Mouse (Mus musculus) splenic B cell, adult 2 months (primary cell): ENCODE results near the gene Cmtm2b.

ENCODE experiments used
- DNase-seq: peaks from one replicate; pipeline ENCODE4 v3.0.0-alpha.2; 2011; ENCODE audit warnings: low read depth, low spot score
- H3K27me3 ChIP-seq: 2 replicates; pipeline ENCODE4 v1.6.1; 2012; ENCODE audit warnings: mild to moderate bottlenecking, low read length, moderate library complexity, mixed read lengths; ENCODE audit not compliant: control insufficient read depth, poor library complexity, insufficient read depth, severe bottlenecking
- H3K36me3 ChIP-seq: 2 replicates; pipeline ENCODE4 v1.6.1; 2012; ENCODE audit warnings: mild to moderate bottlenecking, low read length, moderate library complexity, mixed read lengths; ENCODE audit not compliant: control insufficient read depth, poor library complexity, insufficient read depth, severe bottlenecking

The Cmtm2b gene

GRCm38 (mm10) chr8:104359778-104360456, 37.9 kb downstream of the Cmtm2b start:
- H3K27me3 ChIP-seq: no peaks in the 10 kb centered on the region
- DNase-seq: no peak
- H3K36me3 ChIP-seq: no peaks in the 10 kb centered on the region

- no peaks in the 10 kb centered on the region for H3K36me3 ChIP-seq
- H3K27me3 ChIP-seq: no peaks in the 10 kb centered on the region
- no peak for DNase-seq
Measured at GRCm38 (mm10) chr8:104365695-104366094, 43.7 kb downstream of the Cmtm2b start.

GRCm38 (mm10) chr8:104367398-104367797, 45.4 kb downstream of the Cmtm2b start:
- Histone ChIP-seq H3K36me3 (no peaks in the 10 kb centered on the region), H3K27me3 (no peaks in the 10 kb centered on the region)
- DNase-seq: no peak

- no peak for DNase-seq
- H3K36me3 ChIP-seq: no peaks in the 10 kb centered on the region
- H3K27me3 ChIP-seq: no peaks in the 10 kb centered on the region
Measured at GRCm38 (mm10) chr8:104369591-104369990, 47.6 kb downstream of the Cmtm2b start.

- H3K27me3 ChIP-seq: no peaks in the 10 kb centered on the region
- DNase-seq: no peak
- no peaks in the 10 kb centered on the region for H3K36me3 ChIP-seq
Measured at GRCm38 (mm10) chr8:104370071-104370470, 48.0 kb downstream of the Cmtm2b start.

- Histone ChIP-seq H3K36me3 (no peaks in the 10 kb centered on the region), H3K27me3 (no peaks in the 10 kb centered on the region)
- no peak for DNase-seq
Measured at GRCm38 (mm10) chr8:104371121-104371520, 49.1 kb downstream of the Cmtm2b start.

GRCm38 (mm10) chr8:104373779-104374178, 51.7 kb downstream of the Cmtm2b start:
- DNase-seq: peak; percentile 6
- H3K36me3 ChIP-seq: no peaks in the 10 kb centered on the region
- no peaks in the 10 kb centered on the region for H3K27me3 ChIP-seq

- Histone ChIP-seq H3K36me3 (no peaks in the 10 kb centered on the region), H3K27me3 (no peaks in the 10 kb centered on the region)
- no peak for DNase-seq
Measured at GRCm38 (mm10) chr8:104374269-104374668, 52.2 kb downstream of the Cmtm2b start.

- no peak for DNase-seq
- no peaks in the 10 kb centered on the region for H3K36me3 ChIP-seq
- H3K27me3 ChIP-seq: no peaks in the 10 kb centered on the region
Measured at GRCm38 (mm10) chr8:104374864-104375846, 53.1 kb downstream of the Cmtm2b start.

- DNase-seq: no peak
- H3K36me3 ChIP-seq: no peaks in the 10 kb centered on the region
- no peaks in the 10 kb centered on the region for H3K27me3 ChIP-seq
Measured at GRCm38 (mm10) chr8:104375959-104376358, 53.9 kb downstream of the Cmtm2b start.

- no peaks in the 10 kb centered on the region for H3K27me3 ChIP-seq
- DNase-seq: no peak
- H3K36me3 ChIP-seq: no peaks in the 10 kb centered on the region
Measured at GRCm38 (mm10) chr8:104376669-104377068, 54.6 kb downstream of the Cmtm2b start.

- no peak for DNase-seq
- H3K36me3 ChIP-seq: no peaks in the 10 kb centered on the region
- no peaks in the 10 kb centered on the region for H3K27me3 ChIP-seq
Measured at GRCm38 (mm10) chr8:104379301-104379836, 57.3 kb downstream of the Cmtm2b start.

- Histone ChIP-seq H3K36me3 (no peaks in the 10 kb centered on the region), H3K27me3 (no peaks in the 10 kb centered on the region)
- no peak for DNase-seq
Measured at GRCm38 (mm10) chr8:104380269-104380668, 58.2 kb downstream of the Cmtm2b start.
